Mouse (Mus musculus) liver, postnatal 0 days (tissue): Measurements from ENCODE around the gene Ccdc136.

ENCODE experiments used
- CTCF ChIP-seq: sonication (generic); IDR thresholded peaks from 2 replicates; pipeline ENCODE4 v1.5.1; 2016; ENCODE audit warnings: antibody characterized with exemption, low read depth
- EP300 ChIP-seq: IDR thresholded peaks from 2 replicates; pipeline ENCODE4 v1.6.1; 2016; ENCODE audit warnings: antibody characterized with exemption, low read depth, mild to moderate bottlenecking

- TF ChIP-seq CTCF (no peak), EP300 (no peak)
Observed at GRCm38 (mm10) chr6:29399851-29400250, 3.7 kb downstream of the Ccdc136 start.
